Mouse (Mus musculus) limb, embryonic 11.5 days (tissue): ENCODE data around the gene C87436. TPM values are rescaled to one million over a fixed set of nuclear protein-coding genes. Genes with fewer than 3 reads are reported as not detected.

ENCODE experiments used
- ATAC-seq: fragments of 200-750 bp; cut with Nextera tagmentation; 2 replicates; pipeline ENCODE4 v1.8.0; 2017; ENCODE audit warnings: low read depth; ENCODE audit not compliant: insufficient number of reproducible peaks, low FRiP score, low TSS enrichment
- DNase-seq: peaks from one replicate; pipeline ENCODE4 v3.0.0-alpha.2; 2015; ENCODE audit warnings: low spot score
- H3K27ac ChIP-seq: fragments of 300-500 bp; sonication (generic); replicated peaks from 2 replicates; pipeline ENCODE4 v1.5.1; 2014; ENCODE audit warnings: low read depth, mild to moderate bottlenecking, low read length
- H3K27me3 ChIP-seq: fragments of 300-500 bp; sonication (generic); 2 replicates; pipeline ENCODE4 v1.6.1; 2014; ENCODE audit warnings: mild to moderate bottlenecking, low read length, mixed read lengths; ENCODE audit not compliant: control insufficient read depth, insufficient read depth
- H3K36me3 ChIP-seq: fragments of 300-500 bp; sonication (generic); 2 replicates; pipeline ENCODE4 v1.6.1; 2014; ENCODE audit warnings: mild to moderate bottlenecking, low read length, moderate library complexity, mixed read lengths; ENCODE audit not compliant: control insufficient read depth, insufficient read depth
- H3K4me1 ChIP-seq: fragments of 300-500 bp; sonication (generic); 2 replicates; pipeline ENCODE4 v1.6.1; 2014; ENCODE audit warnings: low read length, mixed read lengths; ENCODE audit not compliant: control insufficient read depth, insufficient read depth
- H3K4me2 ChIP-seq: fragments of 300-500 bp; sonication (generic); 2 replicates; pipeline ENCODE4 v1.6.1; 2014; ENCODE audit warnings: low read depth, mild to moderate bottlenecking, moderate library complexity; ENCODE audit not compliant: severe bottlenecking
- H3K4me3 ChIP-seq: fragments of 300-500 bp; sonication (generic); 2 replicates; pipeline ENCODE4 v1.5.1; 2014; ENCODE audit warnings: low read depth, low read length
- H3K9ac ChIP-seq: fragments of 300-500 bp; sonication (generic); 2 replicates; pipeline ENCODE4 v1.6.1; 2014; ENCODE audit warnings: mild to moderate bottlenecking, low read length
- H3K9me3 ChIP-seq: fragments of 300-500 bp; sonication (generic); 2 replicates; pipeline ENCODE4 v1.6.1; 2016; ENCODE audit warnings: low read length; ENCODE audit not compliant: control insufficient read depth
- WGBS: fragments of 180-500 bp; shearing (Covaris S2); extraction: QIAGEN DNeasy Blood & Tissue Kit; methylation state at CpG from one replicate; pipeline ENCODE4 v1.1.7; 2014; 5-methylcytosine and 5-hydroxymethylcytosine counted together
- polyA plus RNA-seq: library from polyadenylated mRNA; unstranded; fragments of >200 nt; fragmentation: Nextera tagmentation; extraction: Ambion mirVana; gene quantifications from 2 replicates; pipeline ENCODE4 v1.2.1, GENCODE M21; 2014

The C87436 gene
- polyA plus RNA-seq, 1 experiment from 2014 or later: 23.7 TPM

- ATAC-seq (no peak), DNase-seq (no peak)
- no peak overlapping the region; the same call in 1 of the 2 replicates for H3K9ac ChIP-seq
- H3K9me3 ChIP-seq: no peaks in the 10 kb centered on the region
- no peak overlapping the region for H3K4me2 ChIP-seq
- 66% methylated on average over 5 of the region's 5 CpGs for WGBS
- H3K27ac ChIP-seq: no peak overlapping the region; the same call in 1 of the 2 replicates
- peaks cover 7% of the 10 kb centered on the region; the same call in 1 of the 2 replicates for H3K4me1 ChIP-seq
- no peaks in the 10 kb centered on the region for H3K27me3 ChIP-seq
- no peaks in the 10 kb centered on the region for H3K36me3 ChIP-seq
- no peak overlapping the region for H3K4me3 ChIP-seq
Measured at GRCm38 (mm10) chr6:86499571-86500109, 61.5 kb downstream of the C87436 start.

GRCm38 (mm10) chr6:86503513-86503912 lies 65.3 kb downstream of the C87436 start:
- ATAC-seq (no peak), DNase-seq (no peak)
- WGBS: 91% methylated on average over 4 of the region's 4 CpGs
- H3K9me3 ChIP-seq: no peaks in the 10 kb centered on the region
- H3K27ac ChIP-seq: no peak overlapping the region
- H3K4me3 ChIP-seq: no peak overlapping the region
- H3K4me1 ChIP-seq: no peaks in the 10 kb centered on the region
- no peaks in the 10 kb centered on the region for H3K27me3 ChIP-seq
- no peak overlapping the region for H3K9ac ChIP-seq
- H3K4me2 ChIP-seq: no peak overlapping the region
- H3K36me3 ChIP-seq: no peaks in the 10 kb centered on the region

- Histone ChIP-seq H3K9ac (no peak overlapping the region), H3K36me3 (no peaks in the 10 kb centered on the region), H3K4me2 (no peak overlapping the region), H3K27me3 (no peaks in the 10 kb centered on the region), H3K4me3 (no peak overlapping the region), H3K27ac (no peak overlapping the region), H3K4me1 (no peaks in the 10 kb centered on the region), H3K9me3 (no peaks in the 10 kb centered on the region)
- DNase-seq (no peak), ATAC-seq (no peak)
- WGBS: 75% methylated on average over 7 of the region's 7 CpGs
Measured at GRCm38 (mm10) chr6:86505671-86506070, 67.5 kb downstream of the C87436 start.

GRCm38 (mm10) chr6:86506309-86506708 lies 68.1 kb downstream of the C87436 start:
- no peaks in the 10 kb centered on the region for H3K9me3 ChIP-seq
- H3K27ac ChIP-seq: no peak overlapping the region
- H3K4me2 ChIP-seq: no peak overlapping the region
- H3K9ac ChIP-seq: no peak overlapping the region
- 86% methylated on average over 3 of the region's 3 CpGs for WGBS
- H3K27me3 ChIP-seq: no peaks in the 10 kb centered on the region
- H3K4me3 ChIP-seq: no peak overlapping the region
- DNase-seq (no peak), ATAC-seq (no peak)
- H3K36me3 ChIP-seq: no peaks in the 10 kb centered on the region
- no peaks in the 10 kb centered on the region for H3K4me1 ChIP-seq

- H3K36me3 ChIP-seq: no peaks in the 10 kb centered on the region
Measured at GRCm38 (mm10) chr6:86507116-86507515, 68.9 kb downstream of the C87436 start.

GRCm38 (mm10) chr6:86508736-86509135 lies 70.6 kb downstream of the C87436 start:
- H3K27me3 ChIP-seq: no peaks in the 10 kb centered on the region
- H3K4me3 ChIP-seq: no peak overlapping the region
- no peaks in the 10 kb centered on the region for H3K9me3 ChIP-seq
- no peak overlapping the region for H3K27ac ChIP-seq
- ATAC-seq (no peak), DNase-seq (no peak)
- H3K4me2 ChIP-seq: no peak overlapping the region
- 77% methylated on average over 3 of the region's 3 CpGs for WGBS
- H3K4me1 ChIP-seq: no peaks in the 10 kb centered on the region
- H3K9ac ChIP-seq: no peak overlapping the region
- H3K36me3 ChIP-seq: no peaks in the 10 kb centered on the region

More at GRCm38 (mm10) chr6:86507116-86507515, 68.9 kb downstream of the C87436 start:
- H3K4me1 ChIP-seq: no peaks in the 10 kb centered on the region
- H3K27ac ChIP-seq: no peak overlapping the region
- no peak overlapping the region for H3K4me2 ChIP-seq
- no peaks in the 10 kb centered on the region for H3K27me3 ChIP-seq
- ATAC-seq (no peak), DNase-seq (no peak)
- no peak overlapping the region for H3K9ac ChIP-seq
- H3K9me3 ChIP-seq: no peaks in the 10 kb centered on the region
- H3K4me3 ChIP-seq: no peak overlapping the region

- no peak for DNase-seq
- H3K9ac ChIP-seq: no peak overlapping the region
- H3K4me1 ChIP-seq: no peaks in the 10 kb centered on the region
- H3K4me3 ChIP-seq: no peak overlapping the region
- WGBS: 86% methylated on average over 4 of the region's 4 CpGs
- H3K4me2 ChIP-seq: no peak overlapping the region
- no peak for ATAC-seq
- H3K9me3 ChIP-seq: no peaks in the 10 kb centered on the region
- no peak overlapping the region for H3K27ac ChIP-seq
- H3K36me3 ChIP-seq: no peaks in the 10 kb centered on the region
- H3K27me3 ChIP-seq: no peaks in the 10 kb centered on the region
Measured at GRCm38 (mm10) chr6:86509194-86509865, 71.2 kb downstream of the C87436 start.

GRCm38 (mm10) chr6:86509866-86510200 lies 71.7 kb downstream of the C87436 start:
- Histone ChIP-seq H3K36me3 (no peaks in the 10 kb centered on the region), H3K27ac (no peak overlapping the region), H3K9me3 (no peaks in the 10 kb centered on the region), H3K27me3 (no peaks in the 10 kb centered on the region), H3K9ac (no peak overlapping the region), H3K4me3 (no peak overlapping the region), H3K4me1 (no peaks in the 10 kb centered on the region), H3K4me2 (no peak overlapping the region)
- DNase-seq (no peak), ATAC-seq (no peak)
- WGBS: 75% methylated on average over 3 of the region's 3 CpGs

GRCm38 (mm10) chr6:86510979-86511378 lies 72.8 kb downstream of the C87436 start:
- ATAC-seq (no peak), DNase-seq (no peak)
- WGBS: 78% methylated on average over 4 of the region's 4 CpGs

More at GRCm38 (mm10) chr6:86510979-86511378, 72.8 kb downstream of the C87436 start:
- Histone ChIP-seq H3K4me3 (no peak overlapping the region), H3K9me3 (no peaks in the 10 kb centered on the region), H3K4me1 (no peaks in the 10 kb centered on the region), H3K4me2 (no peak overlapping the region), H3K36me3 (no peaks in the 10 kb centered on the region), H3K27ac (no peak overlapping the region), H3K9ac (no peak overlapping the region), H3K27me3 (no peaks in the 10 kb centered on the region)
